Mouse (Mus musculus): Measurements from ENCODE around the gene Nptn.
A peak's percentile ranks its signal among the peaks of the same experiment; 100 is the strongest.

The Nptn gene

DNA sequence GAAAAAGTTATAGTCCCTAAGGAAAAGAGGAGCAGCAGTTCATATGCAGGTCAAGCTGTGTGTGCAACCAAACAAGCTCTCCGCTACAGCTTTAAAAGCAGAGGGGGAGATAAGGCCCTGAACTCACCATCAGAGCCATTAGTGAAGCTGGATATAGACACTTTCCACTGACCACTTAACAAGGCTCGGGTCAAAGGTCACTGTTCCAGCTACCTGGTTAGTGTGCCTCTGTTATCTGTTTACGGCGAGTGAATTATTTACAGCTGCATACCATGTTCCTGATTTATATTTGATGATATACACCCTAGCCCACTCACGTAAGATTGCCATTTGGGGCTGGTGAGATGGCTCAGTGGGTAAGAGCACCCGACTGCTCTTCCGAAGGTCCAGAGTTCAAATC, 109.4 kb downstream of the Nptn start:
- DNase-seq (ENCODE audit: low read depth, low spot score): no peak

DNA sequence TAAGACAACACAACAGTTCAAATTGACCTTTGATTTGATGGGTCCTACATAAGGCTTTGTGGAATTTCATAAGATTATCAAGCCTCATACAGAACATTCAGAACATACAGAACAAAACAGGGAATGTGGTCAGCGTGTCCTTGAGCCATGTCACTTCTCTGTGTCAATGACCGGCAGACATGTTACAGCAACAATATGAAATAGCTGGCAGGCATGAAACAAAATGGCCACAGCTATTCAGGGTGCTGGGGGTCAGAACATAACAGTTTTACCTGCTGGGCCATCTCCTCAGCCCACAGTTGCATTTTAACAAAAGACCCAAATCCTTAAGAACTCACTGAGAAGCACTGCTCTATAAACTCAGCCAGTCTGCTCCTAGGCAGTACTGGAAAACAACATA, 116.4 kb downstream of the Nptn start:
- DNase-seq (ENCODE audit: low read depth, low spot score): no peak

DNA sequence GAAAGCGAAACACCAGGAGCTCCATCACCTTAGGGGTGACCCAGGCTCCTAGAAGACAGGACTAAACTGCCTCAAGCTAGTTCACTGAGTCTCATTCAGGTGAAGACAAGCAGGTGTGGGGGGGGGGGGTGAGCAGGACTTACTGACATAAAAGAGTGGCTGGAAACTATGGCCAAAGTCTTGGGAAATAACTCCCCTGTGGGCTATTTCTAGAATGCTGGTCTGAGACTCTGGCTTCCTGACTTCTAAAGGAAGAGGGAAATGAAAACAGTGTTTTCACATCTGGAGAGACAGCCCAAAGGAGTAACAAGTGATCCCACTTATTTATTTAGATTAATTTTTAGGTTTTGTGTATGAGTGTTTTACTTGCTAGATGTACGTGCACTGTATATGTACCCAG, 119.7 kb downstream of the Nptn start:
- DNase-seq (ENCODE audit: low read depth, low spot score): peak; percentile 25

DNA sequence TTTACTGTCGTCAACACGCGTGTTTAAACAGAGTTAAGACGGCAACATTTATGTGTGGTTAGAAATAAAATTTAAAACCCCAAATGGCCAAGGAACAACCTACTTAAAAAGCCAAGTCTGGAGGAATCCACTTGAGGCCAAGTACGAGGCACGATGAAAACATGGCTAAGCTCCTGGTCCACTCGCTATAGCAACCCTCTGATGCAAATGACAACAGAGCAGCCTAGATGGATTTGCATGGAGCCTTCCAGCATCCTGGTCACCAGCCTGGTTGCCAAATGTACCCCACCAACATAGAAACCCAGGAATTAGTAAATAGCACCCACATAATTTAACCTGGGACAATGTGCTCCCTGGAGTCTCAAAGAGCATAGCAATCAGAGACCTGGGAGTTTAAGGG, 121.7 kb downstream of the Nptn start:
- no peak for DNase-seq (ENCODE audit: low read depth, low spot score)

DNA sequence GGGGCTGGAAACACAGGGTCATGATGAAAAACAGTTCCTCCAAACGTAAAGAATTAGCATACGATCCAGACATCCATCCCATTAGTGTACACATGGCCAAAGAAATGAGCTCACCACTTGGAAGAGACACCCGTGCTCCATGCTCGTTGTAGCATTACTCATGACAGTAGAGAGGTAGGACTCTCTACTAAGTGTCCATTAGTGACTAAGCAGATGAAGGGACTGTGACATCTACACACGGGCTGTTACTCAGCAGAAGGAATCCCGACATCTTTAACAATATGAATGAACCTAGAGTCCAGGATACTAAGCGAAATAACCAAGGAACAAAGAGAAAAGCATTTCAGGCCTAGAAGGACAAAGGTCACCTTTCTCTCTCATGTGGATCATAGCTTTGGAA, 124.0 kb downstream of the Nptn start:
- DNase-seq (ENCODE audit: low read depth, low spot score): peak; percentile 69

All from 3T3-L1 (cell line).